Mouse (Mus musculus) liver, embryonic 12.5 days (tissue): ENCODE results near the gene Cdc42se1. TPM values are rescaled to one million over a fixed set of nuclear protein-coding genes. Genes with fewer than 3 reads are reported as not detected.

Experiments
- ATAC-seq: fragments of 200-750 bp; cut with Nextera tagmentation; 2 replicates; pipeline ENCODE4 v1.8.0; 2017; ENCODE audit warnings: moderate number of reproducible peaks, mild to moderate bottlenecking, moderate library complexity
- H3K27ac ChIP-seq: fragments of 300-500 bp; sonication (generic); 2 replicates; pipeline ENCODE4 v1.5.1; 2016; ENCODE audit warnings: mild to moderate bottlenecking
- H3K27me3 ChIP-seq: fragments of 300-500 bp; sonication (generic); replicated peaks from 2 replicates; pipeline ENCODE4 v1.6.1; 2016; ENCODE audit warnings: mild to moderate bottlenecking, moderate library complexity
- H3K36me3 ChIP-seq: fragments of 300-500 bp; sonication (generic); 2 replicates; pipeline ENCODE4 v1.6.1; 2016; ENCODE audit warnings: mild to moderate bottlenecking, moderate library complexity
- H3K4me1 ChIP-seq: fragments of 300-500 bp; sonication (generic); 2 replicates; pipeline ENCODE4 v1.6.1; 2016
- H3K4me2 ChIP-seq: fragments of 300-500 bp; sonication (generic); 2 replicates; pipeline ENCODE4 v1.6.1; 2016; ENCODE audit warnings: mild to moderate bottlenecking, moderate library complexity
- H3K4me3 ChIP-seq: fragments of 300-500 bp; sonication (generic); 2 replicates; pipeline ENCODE4 v1.5.1; 2016; ENCODE audit warnings: mild to moderate bottlenecking, moderate library complexity
- H3K9ac ChIP-seq: fragments of 300-500 bp; sonication (generic); 2 replicates; pipeline ENCODE4 v1.6.1; 2016; ENCODE audit warnings: mild to moderate bottlenecking, moderate library complexity
- H3K9me3 ChIP-seq: fragments of 300-500 bp; sonication (generic); replicated peaks from 2 replicates; pipeline ENCODE4 v1.6.1; 2016; ENCODE audit warnings: mild to moderate bottlenecking, moderate library complexity
- WGBS: fragments of 180-500 bp; shearing (Covaris S2); methylation state at CpG from one replicate; pipeline ENCODE4 v1.1.7; 2016; ENCODE audit not compliant: insufficient replicate concordance; 5-methylcytosine and 5-hydroxymethylcytosine counted together
- polyA plus RNA-seq: library from polyadenylated mRNA; unstranded; fragments of >200 nt; fragmentation: Nextera tagmentation; extraction: Ambion mirVana; gene quantifications from 2 replicates; pipeline ENCODE4 v1.2.1, GENCODE M21; 2016

Gene Cdc42se1
- polyA plus RNA-seq, 1 experiment from 2014 or later, result 60.9 TPM

GRCm38 (mm10) chr3:95282381-95282864 is 53.9 kb downstream of the Cdc42se1 start:
- Histone ChIP-seq H3K4me1 (peaks cover 68% of the 10 kb centered on the region), H3K4me2 (peak overlapping the region; percentile 87), H3K36me3 (peaks cover 7% of the 10 kb centered on the region), H3K27ac (peak overlapping the region; percentile 98), H3K4me3 (peak overlapping the region; percentile 81), H3K27me3 (no peaks in the 10 kb centered on the region), H3K9me3 (no peaks in the 10 kb centered on the region), H3K9ac (peak overlapping the region; percentile 91)
- 0 out of 2 replicates have a peak, but pooled peaks have one; percentile 10 for ATAC-seq
- WGBS, result under 1% methylated on average over 11 of the region's 11 CpGs

GRCm38 (mm10) chr3:95282865-95283588 is 54.5 kb downstream of the Cdc42se1 start:
- H3K4me1 ChIP-seq, result peaks cover 62% of the 10 kb centered on the region

GRCm38 (mm10) chr3:95283589-95283941 is 55.0 kb downstream of the Cdc42se1 start:
- Histone ChIP-seq H3K27me3 (no peaks in the 10 kb centered on the region), H3K27ac (peak overlapping the region; percentile 98), H3K4me3 (peak overlapping the region; percentile 81), H3K4me2 (peak overlapping the region; percentile 87), H3K4me1 (peaks cover 56% of the 10 kb centered on the region), H3K36me3 (peaks cover 18% of the 10 kb centered on the region), H3K9me3 (no peaks in the 10 kb centered on the region), H3K9ac (peak overlapping the region; percentile 91)
- WGBS, result 3% methylated on average over 7 of the region's 7 CpGs
- no peak for ATAC-seq

More at GRCm38 (mm10) chr3:95282865-95283588, 54.5 kb downstream of the Cdc42se1 start:
- H3K9ac ChIP-seq, result peak overlapping the region; percentile 91
- H3K4me3 ChIP-seq, result peak overlapping the region; percentile 81
- peaks cover 13% of the 10 kb centered on the region for H3K36me3 ChIP-seq
- H3K27ac ChIP-seq, result peak overlapping the region; percentile 98
- WGBS, result 0% methylated on average over 51 of the region's 51 CpGs
- no peaks in the 10 kb centered on the region for H3K27me3 ChIP-seq
- H3K9me3 ChIP-seq, result no peaks in the 10 kb centered on the region
- peak overlapping the region; percentile 87 for H3K4me2 ChIP-seq
- ATAC-seq, result peak; percentile 73

DNA sequence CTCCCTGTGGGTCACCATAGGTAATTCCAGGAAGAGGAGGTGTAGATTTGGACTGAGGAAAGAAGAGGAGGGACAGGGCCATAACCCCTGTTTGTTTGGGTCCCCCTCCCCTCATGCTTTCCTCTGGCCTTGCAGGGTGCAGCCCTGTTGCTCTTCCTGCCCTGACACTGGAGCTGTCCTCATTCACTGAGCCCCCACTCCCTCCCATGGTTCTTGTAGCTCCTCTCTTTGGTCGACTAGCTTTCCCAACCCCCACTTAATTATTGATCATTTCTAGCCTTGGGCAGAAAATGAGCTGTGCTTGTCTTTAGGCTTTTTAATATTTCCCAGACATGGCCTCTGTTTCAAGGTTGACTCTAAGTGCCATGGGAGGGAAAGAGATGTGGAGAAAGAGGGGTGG is 55.5 kb downstream of the Cdc42se1 start:
- H3K9me3 ChIP-seq, result no peaks in the 10 kb centered on the region
- 29% methylated on average over 1 of the region's 1 CpGs for whole genome bisulfite sequencing
- H3K27me3 ChIP-seq, result no peaks in the 10 kb centered on the region
- H3K27ac ChIP-seq, result peak overlapping the region; percentile 98
- ATAC-seq, result no peak
- peaks cover 52% of the 10 kb centered on the region for H3K4me1 ChIP-seq
- H3K4me3 ChIP-seq, result peak overlapping the region; percentile 81
- H3K9ac ChIP-seq, result peak overlapping the region; percentile 91
- H3K4me2 ChIP-seq, result peak overlapping the region; percentile 87
- peaks cover 21% of the 10 kb centered on the region for H3K36me3 ChIP-seq

DNA sequence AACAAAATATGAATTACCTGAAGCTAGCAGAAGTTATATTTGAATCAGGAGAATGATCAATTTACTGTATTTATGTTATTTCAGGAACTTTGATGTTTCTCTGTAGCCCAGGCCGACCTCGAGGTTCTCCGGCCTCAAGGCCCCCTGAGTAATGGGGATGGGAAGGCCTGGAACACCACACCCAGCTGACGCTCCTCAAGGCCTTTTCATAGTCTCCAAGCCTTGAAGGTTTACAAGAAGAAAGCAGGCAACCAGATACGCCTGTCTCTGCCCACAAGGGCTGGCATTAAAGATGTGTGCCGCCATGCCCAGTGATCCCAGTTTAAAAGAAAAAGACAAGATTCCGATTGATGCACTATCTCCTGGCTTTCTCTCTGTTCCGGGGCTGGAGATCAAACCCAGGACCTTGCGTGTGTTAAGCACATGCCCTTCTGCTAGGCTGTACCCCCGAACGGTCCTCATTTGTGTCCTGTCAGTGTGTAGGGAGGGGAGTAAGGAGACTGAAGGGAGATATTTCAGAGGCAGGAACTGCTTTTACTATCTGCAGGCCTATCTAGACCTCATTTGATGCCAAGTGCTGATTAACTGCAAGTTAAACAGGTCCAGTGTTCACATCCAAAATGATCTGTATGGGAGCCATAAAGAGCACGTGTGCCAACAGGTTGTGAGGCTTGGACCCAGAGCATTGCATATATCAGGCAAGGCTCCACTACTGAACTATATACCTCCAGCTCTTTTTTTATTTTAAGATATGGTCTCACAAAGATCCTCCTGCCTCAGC is 56.2 kb downstream of the Cdc42se1 start:
- H3K4me1 ChIP-seq, result peaks cover 45% of the 10 kb centered on the region
- H3K9ac ChIP-seq, result no peak overlapping the region; the same call in 1 of the 2 replicates
- ATAC-seq, result no peak
- no peaks in the 10 kb centered on the region for H3K9me3 ChIP-seq
- peak overlapping the region; percentile 98; the same call in 1 of the 2 replicates for H3K27ac ChIP-seq
- peak overlapping the region; percentile 81; the same call in 1 of the 2 replicates for H3K4me3 ChIP-seq
- peak overlapping the region; percentile 87 for H3K4me2 ChIP-seq
- WGBS, result 82% methylated on average over 12 of the region's 12 CpGs
- no peaks in the 10 kb centered on the region for H3K27me3 ChIP-seq
- peaks cover 25% of the 10 kb centered on the region for H3K36me3 ChIP-seq

- no peak for ATAC-seq
These were observed 56.9 kb downstream of the Cdc42se1 start for GRCm38 (mm10) chr3:95285390-95285789.

More at GRCm38 (mm10) chr3:95285390-95285789, 56.9 kb downstream of the Cdc42se1 start:
- Histone ChIP-seq H3K27ac (no peak overlapping the region), H3K9ac (no peak overlapping the region), H3K9me3 (no peaks in the 10 kb centered on the region), H3K36me3 (peaks cover 31% of the 10 kb centered on the region), H3K4me1 (peaks cover 40% of the 10 kb centered on the region), H3K4me3 (no peak overlapping the region), H3K4me2 (no peak overlapping the region), H3K27me3 (no peaks in the 10 kb centered on the region)
- 81% methylated on average over 5 of the region's 5 CpGs for WGBS

Other genes with a start within 250 kb of the Cdc42se1 start
- 12.6 and 14.4 TPM in 2 replicates for gene Zfp687, start 213.3 kb upstream of the Cdc42se1 start, polyA plus RNA-seq
- gene Psmd4, start 186.1 kb upstream of the Cdc42se1 start, polyA plus RNA-seq, result 216 and 229 TPM in 2 replicates
- gene Pip5k1a, start 121.8 kb upstream of the Cdc42se1 start, polyA plus RNA-seq, result 11.3 and 11.5 TPM in 2 replicates
- gene Vps72, start 117.7 kb upstream of the Cdc42se1 start, polyA plus RNA-seq, result 53.7 and 56.2 TPM in 2 replicates
- gene Tmod4, start 104.3 kb upstream of the Cdc42se1 start, polyA plus RNA-seq, result 0.19 and 0.51 TPM in 2 replicates
- gene Scnm1, start 94.7 kb upstream of the Cdc42se1 start, polyA plus RNA-seq, result 38.2 and 39.7 TPM in 2 replicates
- 7.9 and 8.6 TPM in 2 replicates for gene Lysmd1, start 94.6 kb upstream of the Cdc42se1 start, polyA plus RNA-seq
- 5.1 and 5.3 TPM in 2 replicates for gene Tnfaip8l2, start 86.4 kb upstream of the Cdc42se1 start, polyA plus RNA-seq
- gene Sema6c, start 68.3 kb upstream of the Cdc42se1 start, polyA plus RNA-seq, result 1.9 and 2.1 TPM in 2 replicates
- 11.0 and 11.4 TPM in 2 replicates for gene Gabpb2, start 10.8 kb upstream of the Cdc42se1 start, polyA plus RNA-seq
- 4.3 and 4.5 TPM in 2 replicates for gene Mllt11, start 3.4 kb downstream of the Cdc42se1 start, polyA plus RNA-seq
- 0.33 and 0.38 TPM in 2 replicates for gene Gm128, start 12.9 kb downstream of the Cdc42se1 start, polyA plus RNA-seq
- gene Bnipl, start 22.5 kb downstream of the Cdc42se1 start, polyA plus RNA-seq, result not detected in 2 replicates
- 18.8 and 22.5 TPM in 2 replicates for gene Mindy1, start 52.6 kb downstream of the Cdc42se1 start, polyA plus RNA-seq
- 11.8 and 12.1 TPM in 2 replicates for gene Prune1, start 53.3 kb downstream of the Cdc42se1 start, polyA plus RNA-seq
- gene Anxa9, start 78.4 kb downstream of the Cdc42se1 start, polyA plus RNA-seq, result 3.1 and 4.6 TPM in 2 replicates
- gene Cers2, start 86.1 kb downstream of the Cdc42se1 start, polyA plus RNA-seq, result 134 and 135 TPM in 2 replicates
- gene Setdb1, start 128.5 kb downstream of the Cdc42se1 start, polyA plus RNA-seq, result 31.0 and 31.6 TPM in 2 replicates
- gene 4930558C23Rik, start 174.1 kb downstream of the Cdc42se1 start, polyA plus RNA-seq, result not detected in 2 replicates
- 22.8 and 25.8 TPM in 2 replicates for gene Arnt, start 205.7 kb downstream of the Cdc42se1 start, polyA plus RNA-seq